Mouse (Mus musculus): ENCODE data around the gene Ice1.

GRCm38 (mm10) chr13:70609632-70610031 lies 27.8 kb downstream of the Ice1 start:
- TF ChIP-seq CTCF (IDR thresholded peaks at IDR 0.05; ENCODE audit: low read depth) (no peak), EP300 (IDR thresholded peaks at IDR 0.05; ENCODE audit: low read depth) (no peak)

Data from liver, embryonic 14.5 days (tissue).